Mouse (Mus musculus) forebrain, embryonic 11.5 days (tissue): ENCODE measurements around the gene Slc28a2. TPM values are rescaled to one million over a fixed set of nuclear protein-coding genes. Genes with fewer than 3 reads are reported as not detected.
"Not testable (repeated sequence)": the region's sequence is repeated elsewhere in the genome, so short reads cannot be mapped to it uniquely, and the experiment has no call there.

ENCODE experiments used
- ATAC-seq: fragments of 200-750 bp; cut with Nextera tagmentation; replicated peaks from 2 replicates; pipeline ENCODE4 v1.8.0; 2017; ENCODE audit warnings: moderate TSS enrichment; ENCODE audit not compliant: low FRiP score
- DNase-seq: peaks from one replicate; pipeline ENCODE4 v3.0.0-alpha.2; 2017; ENCODE audit warnings: low spot score
- H3K27ac ChIP-seq: fragments of 300-500 bp; sonication (generic); 2 replicates; pipeline ENCODE4 v1.5.1; 2014; ENCODE audit warnings: low read depth, low read length
- H3K27me3 ChIP-seq: fragments of 300-500 bp; sonication (generic); 2 replicates; pipeline ENCODE4 v1.6.1; 2014; ENCODE audit warnings: mild to moderate bottlenecking, low read length, mixed read lengths; ENCODE audit not compliant: control insufficient read depth, insufficient read depth
- H3K36me3 ChIP-seq: fragments of 300-500 bp; sonication (generic); 2 replicates; pipeline ENCODE4 v1.6.1; 2014; ENCODE audit warnings: mild to moderate bottlenecking, low read length, moderate library complexity, mixed read lengths; ENCODE audit not compliant: control insufficient read depth, insufficient read depth
- H3K4me1 ChIP-seq: fragments of 300-500 bp; sonication (generic); replicated peaks from 2 replicates; pipeline ENCODE4 v1.6.1; 2014; ENCODE audit warnings: low read length, mixed read lengths; ENCODE audit not compliant: control insufficient read depth, insufficient read depth
- H3K4me2 ChIP-seq: fragments of 300-500 bp; sonication (generic); 2 replicates; pipeline ENCODE4 v1.6.1; 2014; ENCODE audit warnings: low read depth, mild to moderate bottlenecking, low read length, moderate library complexity, mixed read lengths; ENCODE audit not compliant: severe bottlenecking
- H3K4me3 ChIP-seq: fragments of 300-500 bp; sonication (generic); 2 replicates; pipeline ENCODE4 v1.5.1; 2014; ENCODE audit warnings: low read depth, low read length
- H3K9ac ChIP-seq: fragments of 300-500 bp; sonication (generic); 2 replicates; pipeline ENCODE4 v1.6.1; 2014; ENCODE audit warnings: low read length
- H3K9me3 ChIP-seq: fragments of 300-500 bp; sonication (generic); 2 replicates; pipeline ENCODE4 v1.6.1; 2016; ENCODE audit warnings: low read length, mixed read lengths; ENCODE audit not compliant: control insufficient read depth
- WGBS: fragments of 180-500 bp; shearing (Covaris S2); extraction: QIAGEN DNeasy Blood & Tissue Kit; methylation state at CpG from one replicate; pipeline ENCODE4 v1.1.7; 2014; 5-methylcytosine and 5-hydroxymethylcytosine counted together
- polyA plus RNA-seq: library from polyadenylated mRNA; unstranded; fragments of >200 nt; fragmentation: Nextera tagmentation; extraction: Ambion mirVana; gene quantifications from 2 replicates; pipeline ENCODE4 v1.2.1, GENCODE M21; 2014

Gene Slc28a2
- not detected in 2 replicates for polyA plus RNA-seq

DNA sequence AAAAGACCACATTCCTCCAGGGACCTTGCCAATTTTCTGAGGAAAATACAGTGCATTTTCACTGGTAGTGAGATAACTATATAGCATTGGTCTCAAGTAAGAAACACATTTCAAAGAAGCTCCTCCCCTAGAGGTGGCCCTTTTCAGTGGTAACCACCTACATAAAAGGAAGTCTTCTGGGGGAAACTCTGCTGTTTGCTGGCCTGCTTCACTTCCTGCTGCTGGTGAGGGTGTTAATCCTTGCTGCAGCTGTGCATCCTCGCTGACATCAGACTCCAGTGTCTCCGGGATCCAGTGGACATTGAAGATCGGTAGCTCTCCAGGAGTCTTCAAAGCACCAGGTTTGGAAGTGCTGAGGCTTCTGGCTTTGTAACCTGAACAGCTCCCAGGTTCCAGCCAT lies at the start of gene Slc28a2:
Gene Slc28a2 (plus strand): TSS at position 278 of the 400 bp plus-strand sequence.
- H3K4me2 ChIP-seq, H3K9me3 ChIP-seq, DNase-seq, H3K27ac ChIP-seq, ATAC-seq, H3K4me3 ChIP-seq, H3K9ac ChIP-seq, H3K27me3 ChIP-seq, H3K36me3 ChIP-seq, H3K4me1 ChIP-seq: not testable (repeated sequence)
- WGBS: 57% methylated on average over 3 of the region's 3 CpGs

- Histone ChIP-seq H3K27me3 (no peaks in the 10 kb centered on the region), H3K4me1 (no peaks in the 10 kb centered on the region), H3K27ac (peak overlapping the region; percentile 85), H3K9ac (peak overlapping the region; percentile 78), H3K4me2 (peak overlapping the region; percentile 49; the same call in 1 of the 2 replicates), H3K4me3 (peak overlapping the region; percentile 63), H3K9me3 (no peaks in the 10 kb centered on the region), H3K36me3 (no peaks in the 10 kb centered on the region)
- DNase-seq: peak; percentile 97
- ATAC-seq: peak; percentile 87
- under 1% methylated on average over 28 of the region's 28 CpGs for WGBS
Observed at GRCm38 (mm10) chr2:122377215-122377674, 49.0 kb upstream of the Slc28a2 start.

- H3K4me3 ChIP-seq: peak overlapping the region; percentile 63
- peak overlapping the region; percentile 85 for H3K27ac ChIP-seq
- ATAC-seq (peak; percentile 86), DNase-seq (peak; percentile 93)
- H3K4me1 ChIP-seq: no peaks in the 10 kb centered on the region
- WGBS: under 1% methylated on average over 26 of the region's 26 CpGs
- no peaks in the 10 kb centered on the region for H3K36me3 ChIP-seq
- peak overlapping the region; percentile 78 for H3K9ac ChIP-seq
- H3K4me2 ChIP-seq: peak overlapping the region; percentile 49; the same call in 1 of the 2 replicates
- H3K27me3 ChIP-seq: no peaks in the 10 kb centered on the region
- no peaks in the 10 kb centered on the region for H3K9me3 ChIP-seq
Observed at GRCm38 (mm10) chr2:122377751-122378246, 48.5 kb upstream of the Slc28a2 start.

GRCm38 (mm10) chr2:122378421-122379291 lies 47.6 kb upstream of the Slc28a2 start:
- H3K4me2 ChIP-seq: peak overlapping the region; percentile 42; the same call in 1 of the 2 replicates
- no peaks in the 10 kb centered on the region for H3K36me3 ChIP-seq
- 21% methylated on average over 8 of the region's 8 CpGs for WGBS
- peak overlapping the region; percentile 63 for H3K4me3 ChIP-seq
- H3K9me3 ChIP-seq: no peaks in the 10 kb centered on the region
- no peak for DNase-seq
- no peak for ATAC-seq
- peak overlapping the region; percentile 29; the same call in 1 of the 2 replicates for H3K9ac ChIP-seq
- no peaks in the 10 kb centered on the region for H3K27me3 ChIP-seq
- H3K27ac ChIP-seq: peak overlapping the region; percentile 85; the same call in 1 of the 2 replicates
- no peaks in the 10 kb centered on the region for H3K4me1 ChIP-seq

DNA sequence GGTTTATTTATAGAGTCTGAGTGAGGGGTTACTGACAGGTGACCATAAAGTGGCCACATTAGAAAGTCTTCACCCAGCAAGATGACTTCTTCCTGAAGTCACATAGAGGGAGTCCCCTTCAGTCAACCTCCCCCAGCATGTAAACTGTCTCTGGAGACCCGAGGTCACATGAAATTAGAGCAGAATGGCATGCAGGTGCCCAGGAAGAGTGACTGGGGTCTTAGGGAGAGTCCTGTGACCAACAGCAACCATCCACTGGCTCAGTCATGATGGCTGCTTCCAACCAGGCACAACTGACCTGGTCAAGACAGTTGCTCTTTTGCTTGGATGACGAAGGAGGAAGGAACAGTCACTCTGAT lies 47.0 kb upstream of the Slc28a2 start:
- DNase-seq: no peak
- WGBS: 54% methylated on average over 2 of the region's 2 CpGs
- no peak for ATAC-seq

GRCm38 (mm10) chr2:122380768-122381311 lies 45.4 kb upstream of the Slc28a2 start:
- H3K4me3 ChIP-seq: peak overlapping the region; percentile 11; the same call in 1 of the 2 replicates
- no peaks in the 10 kb centered on the region for H3K4me1 ChIP-seq
- no peak overlapping the region for H3K27ac ChIP-seq
- H3K4me2 ChIP-seq: peak overlapping the region; percentile 39
- no peaks in the 10 kb centered on the region for H3K36me3 ChIP-seq
- no peaks in the 10 kb centered on the region for H3K27me3 ChIP-seq
- ATAC-seq: no peak
- H3K9ac ChIP-seq: no peak overlapping the region
- WGBS: 12% methylated on average over 11 of the region's 11 CpGs
- H3K9me3 ChIP-seq: no peaks in the 10 kb centered on the region
- DNase-seq: no peak

More for the DNA sequence above, 47.0 kb upstream of the Slc28a2 start:
- Histone ChIP-seq H3K36me3 (no peaks in the 10 kb centered on the region), H3K9ac (no peak overlapping the region), H3K4me1 (no peaks in the 10 kb centered on the region), H3K27me3 (no peaks in the 10 kb centered on the region), H3K4me3 (no peak overlapping the region), H3K4me2 (no peak overlapping the region), H3K9me3 (no peaks in the 10 kb centered on the region), H3K27ac (no peak overlapping the region)

- H3K27me3 ChIP-seq: no peaks in the 10 kb centered on the region
- H3K4me3 ChIP-seq: no peak overlapping the region
- DNase-seq (no peak), ATAC-seq (no peak)
- H3K9me3 ChIP-seq: no peaks in the 10 kb centered on the region
- H3K36me3 ChIP-seq: no peaks in the 10 kb centered on the region
- no peak overlapping the region for H3K27ac ChIP-seq
- H3K9ac ChIP-seq: no peak overlapping the region
- H3K4me2 ChIP-seq: no peak overlapping the region
- H3K4me1 ChIP-seq: no peaks in the 10 kb centered on the region
- 78% methylated on average over 16 of the region's 16 CpGs for WGBS
Observed at GRCm38 (mm10) chr2:122381329-122382103, 44.8 kb upstream of the Slc28a2 start.

GRCm38 (mm10) chr2:122382121-122382520 lies 44.2 kb upstream of the Slc28a2 start:
- H3K27ac ChIP-seq: no peak overlapping the region
- no peak for ATAC-seq
- H3K4me1 ChIP-seq: no peaks in the 10 kb centered on the region
- no peak overlapping the region for H3K4me3 ChIP-seq
- H3K9me3 ChIP-seq: no peaks in the 10 kb centered on the region
- H3K9ac ChIP-seq: no peak overlapping the region
- no peaks in the 10 kb centered on the region for H3K36me3 ChIP-seq
- H3K4me2 ChIP-seq: no peak overlapping the region
- no peak for DNase-seq
- 81% methylated on average over 6 of the region's 6 CpGs for WGBS
- H3K27me3 ChIP-seq: no peaks in the 10 kb centered on the region
